Mouse (Mus musculus) Patski (cell line): ENCODE results near the gene Ccdc71. TPM values are rescaled to one million over a fixed set of nuclear protein-coding genes. Genes with fewer than 3 reads are reported as not detected.

ENCODE experiments used
- ATAC-seq: fragments of 100-300 bp; one replicate; pipeline ENCODE4 v1.8.0; 2021
- CTCF ChIA-PET: fragments of 350-600 bp; sonication (Branson Sonifier 250); formaldehyde crosslinking; loops from one replicate; lab custom pipeline; 2022; ENCODE audit warnings: inconsistent platforms; lab: Charles Lee
- POLR2A ChIA-PET: fragments of 350-600 bp; sonication (Branson Sonifier 250); formaldehyde crosslinking; loops from one replicate; lab custom pipeline; 2022; ENCODE audit warnings: antibody characterized with exemption, inconsistent platforms; lab: Charles Lee
- DNase-seq: peaks from one replicate; pipeline ENCODE4 v3.0.0-alpha.2; 2011; ENCODE audit warnings: low read depth, low spot score
- H3K27me3 ChIP-seq: fragments of 371-371 bp; one replicate; pipeline ENCODE4 v1.5.1; 2021
- CTCF ChIP-seq: fragments of 100-300 bp; IDR thresholded peaks from one replicate; pipeline ENCODE4 v1.5.1; 2021
- in situ Hi-C: fragments of 300-500 bp; cut with MboI; formaldehyde crosslinking; loops from 3 replicates; pipeline ENCODE4 v1.11.1; 2018; ENCODE audit warnings: low pct_unique_long_range_greater_than_20kb, mixed read lengths
- polyA plus RNA-seq: library from polyadenylated mRNA; unstranded; gene quantifications from one replicate; pipeline ENCODE4 v1.2.3, GENCODE M21; 2021

Gene Ccdc71
- polyA plus RNA-seq, 1 experiment from 2014 or later = 33.0 TPM

- TF ChIP-seq CTCF = no peak
- no peak for ATAC-seq
- ChIA-PET CTCF (no interaction called here), POLR2A (interaction anchor here (1.5 kb wide), 1 partner anchor 16 kb away, joined by 3 read pairs; no protein-coding TSS in a partner anchor)
- H3K27me3 ChIP-seq = no peaks in the 10 kb centered on the region
- in situ Hi-C loops = no loop called here
- DNase-seq = no peak
These were observed 38.9 kb downstream of the Ccdc71 start for GRCm38 (mm10) chr9:108499231-108499630.

GRCm38 (mm10) chr9:108499943-108500342, 39.6 kb downstream of the Ccdc71 start:
- TF ChIP-seq CTCF = no peak
- in situ Hi-C loops = no loop called here
- DNase-seq = no peak
- H3K27me3 ChIP-seq = no peaks in the 10 kb centered on the region
- no peak for ATAC-seq
- ChIA-PET CTCF (interaction anchor here (1.0 kb wide), 1 partner anchor 13 kb away, joined by 3 read pairs; no protein-coding TSS in a partner anchor), POLR2A (interaction anchor here (1.5 kb wide), 1 partner anchor 15 kb away, joined by 3 read pairs; no protein-coding TSS in a partner anchor)

GRCm38 (mm10) chr9:108506901-108507300, 46.6 kb downstream of the Ccdc71 start:
- ATAC-seq (no peak), DNase-seq (no peak)
- TF ChIP-seq CTCF = no peak
- POLR2A ChIA-PET = interaction anchor here (1.5 kb wide), 1 partner anchor 10 kb away, joined by 8 read pairs; the partner anchor contains the start of gene Qrich1
- H3K27me3 ChIP-seq = no peaks in the 10 kb centered on the region
- in situ Hi-C loops = no loop called here
- CTCF ChIA-PET = no interaction called here

GRCm38 (mm10) chr9:108507619-108508434, 47.5 kb downstream of the Ccdc71 start, which contains the start of gene Qars:
Gene Qars, plus strand, starts transcription at chr9:108507706.
- ATAC-seq (peak; percentile 93), DNase-seq (peak; percentile 89)
- in situ Hi-C loops = no loop called here
- no peak for TF ChIP-seq CTCF
- ChIA-PET CTCF (no interaction called here), POLR2A (interaction anchor here (1.1 to 1.5 kb wide), 3 partner anchors 9 to 18 kb away, joined by 3 to 8 read pairs (median 4); partner anchors contain the start of genes Qrich1 and Usp19)
- no peaks in the 10 kb centered on the region for H3K27me3 ChIP-seq

GRCm38 (mm10) chr9:108508776-108509175, 48.4 kb downstream of the Ccdc71 start:
- ChIA-PET CTCF (interaction anchor here (0.6 kb wide), 1 partner anchor 1681 kb away, joined by 3 read pairs; no protein-coding TSS in a partner anchor), POLR2A (interaction anchor here (1.1 kb wide), 1 partner anchor 11 kb away, joined by 3 read pairs; no protein-coding TSS in a partner anchor)
- no peak for ATAC-seq
- in situ Hi-C loops = no loop called here
- no peaks in the 10 kb centered on the region for H3K27me3 ChIP-seq
- no peak for TF ChIP-seq CTCF
- no peak for DNase-seq

Other genes starting within 250 kb of the Ccdc71 start
- 336 TPM for gene Dag1, start 196.6 kb upstream of the Ccdc71 start, polyA plus RNA-seq
- gene Nicn1, start 170.1 kb upstream of the Ccdc71 start, polyA plus RNA-seq = 30.9 TPM
- gene Amt, start 163.7 kb upstream of the Ccdc71 start, polyA plus RNA-seq = 6.0 TPM
- gene Rhoa, start 154.4 kb upstream of the Ccdc71 start, polyA plus RNA-seq = 353 TPM
- 30.2 TPM for gene Tcta, start 154.4 kb upstream of the Ccdc71 start, polyA plus RNA-seq
- 372 TPM for gene Gpx1, start 121.6 kb upstream of the Ccdc71 start, polyA plus RNA-seq
- 82.1 TPM for gene Usp4, start 112.7 kb upstream of the Ccdc71 start, polyA plus RNA-seq
- 0.82 TPM for gene 1700102P08Rik, start 67.7 kb upstream of the Ccdc71 start, polyA plus RNA-seq
- gene Ccdc36, start 32.0 kb upstream of the Ccdc71 start, polyA plus RNA-seq = not detected
- gene BC048562, start 24.0 kb upstream of the Ccdc71 start, polyA plus RNA-seq = not detected
- gene Klhdc8b, start 1.1 kb downstream of the Ccdc71 start, polyA plus RNA-seq = 20.8 TPM
- gene Lamb2, start 19.2 kb downstream of the Ccdc71 start, polyA plus RNA-seq = 131 TPM
- 142 TPM for gene Usp19, start 30.1 kb downstream of the Ccdc71 start, polyA plus RNA-seq
- 156 TPM for gene Qars, start 47.2 kb downstream of the Ccdc71 start, polyA plus RNA-seq
- gene Qrich1, start 56.3 kb downstream of the Ccdc71 start, polyA plus RNA-seq = 93.1 TPM
- gene Impdh2, start 99.8 kb downstream of the Ccdc71 start, polyA plus RNA-seq = 93.3 TPM
- 58.4 TPM for gene Ndufaf3, start 106.9 kb downstream of the Ccdc71 start, polyA plus RNA-seq
- gene Dalrd3, start 109.4 kb downstream of the Ccdc71 start, polyA plus RNA-seq = 153 TPM
- gene Wdr6, start 118.2 kb downstream of the Ccdc71 start, polyA plus RNA-seq = 60.6 TPM
- gene P4htm, start 137.1 kb downstream of the Ccdc71 start, polyA plus RNA-seq = 8.6 TPM
- 43.7 TPM for gene Arih2, start 188.9 kb downstream of the Ccdc71 start, polyA plus RNA-seq
- gene Slc25a20, start 201.6 kb downstream of the Ccdc71 start, polyA plus RNA-seq = 48.1 TPM
- gene Prkar2a, start 228.8 kb downstream of the Ccdc71 start, polyA plus RNA-seq = 30.9 TPM